31 mouse cellular contexts compared by ENCODE assay signal in the genomic region with DNA sequence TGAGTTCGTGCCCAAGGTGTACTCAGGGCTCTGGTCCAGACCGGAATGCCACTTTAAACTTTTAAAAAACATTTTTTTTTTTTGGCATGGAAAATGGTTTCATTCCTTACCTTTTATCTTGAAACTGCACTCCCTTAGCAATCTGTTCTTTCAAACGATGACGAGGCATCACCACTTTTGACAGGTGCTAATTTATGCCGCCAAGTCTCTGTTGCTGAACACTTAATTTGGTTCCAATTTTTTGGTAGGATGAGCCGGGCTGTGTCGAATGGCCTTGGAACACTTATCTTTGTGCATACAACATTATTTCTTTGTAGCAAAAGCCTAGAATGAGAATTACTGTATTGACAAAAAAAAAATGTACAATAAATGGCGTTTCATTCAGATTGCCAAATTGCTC.
DNase-seq lines count a peak whose midpoint lies in the region; ATAC-seq lines count a peak whose summit lies in the region.
"Had no signal": no experiment of that assay in that cellular context is flagged by ENCODE, and none has a peak within 500 bp of the region (broad histone marks: within the 10 kb centered on the region; RNA-seq: fewer than 3 reads in every experiment).

No protein-coding gene starts in this region.

- H3K9ac ChIP-seq in forebrain, embryonic 14.5 days (ENCODE audit: low read length) = no peak overlapping the region
- H3K9ac ChIP-seq in forebrain, embryonic 12.5 days = no peak overlapping the region
- no peak overlapping the region for H3K9ac ChIP-seq in forebrain, embryonic 16.5 days (replicated peaks; ENCODE audit: low read depth, low read length)
- H3K9ac ChIP-seq: embryonic facial prominence, embryonic 13.5 days; heart, embryonic 13.5 days; hindbrain, embryonic 14.5 days had no signal

- intact Hi-C loops in left cerebral cortex, postnatal 25 days (cut with DNase I) = no loop called here

- no peaks in the 10 kb centered on the region for H3K9me3 ChIP-seq in forebrain, embryonic 14.5 days (replicated peaks; ENCODE audit: control insufficient read depth, low read length)
- H3K9me3 ChIP-seq in forebrain, embryonic 12.5 days = no peaks in the 10 kb centered on the region
- no peaks in the 10 kb centered on the region for H3K9me3 ChIP-seq in forebrain, embryonic 16.5 days (ENCODE audit: control insufficient read depth, low read length)
- H3K9me3 ChIP-seq: heart, embryonic 10.5 days had no signal

- ATAC-seq in forebrain, embryonic 14.5 days = peak; percentile 50; the same call in 1 of the 2 replicates
- ATAC-seq in forebrain, embryonic 12.5 days (ENCODE audit: low FRiP score) = no peak
- ATAC-seq in forebrain, embryonic 16.5 days = peak; percentile 72
- ATAC-seq: hindbrain, postnatal 0 days; inflammation-experienced regulatory T-cells, adult 6 months; intestine, postnatal 0 days; Patski had no signal

- H3K4me2 ChIP-seq in forebrain, embryonic 14.5 days (ENCODE audit: low read length) = no peak overlapping the region
- no peak overlapping the region for H3K4me2 ChIP-seq in forebrain, embryonic 12.5 days
- H3K4me2 ChIP-seq in forebrain, embryonic 16.5 days (ENCODE audit: low read length) = no peak overlapping the region
- H3K4me2 ChIP-seq: embryonic facial prominence, embryonic 13.5 days; heart, embryonic 13.5 days; hindbrain, embryonic 14.5 days had no signal

- H3K27ac ChIP-seq in forebrain, embryonic 14.5 days (ENCODE audit: low read depth, low read length) = no peak overlapping the region
- no peak overlapping the region for H3K27ac ChIP-seq in forebrain, embryonic 12.5 days
- no peak overlapping the region for H3K27ac ChIP-seq in forebrain, embryonic 16.5 days (ENCODE audit: low read length)
- H3K27ac ChIP-seq: embryonic facial prominence, embryonic 10.5 days; embryonic facial prominence, embryonic 13.5 days; heart, adult 2 months; heart, embryonic 10.5 days; heart, embryonic 13.5 days; hindbrain, embryonic 14.5 days; hindbrain, postnatal 0 days had no signal

- H3K4me1 ChIP-seq in forebrain, embryonic 14.5 days (ENCODE audit: control insufficient read depth, insufficient read depth, low read length) = no peaks in the 10 kb centered on the region; the same call in 1 of the 2 replicates
- no peaks in the 10 kb centered on the region for H3K4me1 ChIP-seq in forebrain, embryonic 12.5 days
- H3K4me1 ChIP-seq in forebrain, embryonic 16.5 days (replicated peaks; ENCODE audit: control insufficient read depth, insufficient read depth, low read length) = peaks cover 6% of the 10 kb centered on the region; the same call in 1 of the 2 replicates
- H3K4me1 ChIP-seq: embryonic facial prominence, embryonic 10.5 days; embryonic facial prominence, embryonic 13.5 days; heart, embryonic 10.5 days; heart, embryonic 13.5 days had no signal

- WGBS in forebrain, embryonic 14.5 days = 63% methylated on average over 8 of the region's 8 CpGs
- WGBS in forebrain, embryonic 12.5 days = 81% methylated on average over 8 of the region's 8 CpGs
- WGBS in forebrain, embryonic 16.5 days = 45% methylated on average over 8 of the region's 8 CpGs

- H3K36me3 ChIP-seq in forebrain, embryonic 14.5 days (ENCODE audit: control insufficient read depth, insufficient read depth, low read length) = no peaks in the 10 kb centered on the region
- H3K36me3 ChIP-seq in forebrain, embryonic 12.5 days (replicated peaks) = no peaks in the 10 kb centered on the region
- no peaks in the 10 kb centered on the region for H3K36me3 ChIP-seq in forebrain, embryonic 16.5 days (ENCODE audit: control insufficient read depth, insufficient read depth)
- H3K36me3 ChIP-seq: embryonic facial prominence, embryonic 10.5 days; embryonic facial prominence, embryonic 13.5 days; G1E; heart, embryonic 10.5 days; heart, embryonic 13.5 days had no signal

- DNase-seq in forebrain, embryonic 14.5 days (ENCODE audit: low spot score) = peak; percentile 71
- DNase-seq in left cerebral cortex, postnatal 25 days (ENCODE audit: low spot score in 2 of 2) = peak; percentile 6 to 24
- no peak for DNase-seq in left cerebral cortex, adult 9 months (ENCODE audit: low spot score in 2 of 2)
- peak; percentile 42 for DNase-seq in brain, adult 2 months (ENCODE audit: low read depth, low spot score)
- no peak for DNase-seq in urinary bladder, adult 18-20 months (ENCODE audit: low spot score in 2 of 2)
- DNase-seq: adrenal gland, postnatal 10 days; adrenal gland, postnatal 36 days; B cell, adult 2 months; cerebellum, adult 11-12 months; cerebellum, adult 8-10 months; cerebellum, postnatal 10 days; cerebellum, postnatal 36 days; embryo, embryonic 11 days; gastrocnemius, postnatal 10 days; gastrocnemius, postnatal 36 days; heart, adult 2 months; heart, postnatal 14 days; heart, postnatal 4 days had no signal

- H3K4me3 ChIP-seq in forebrain, embryonic 14.5 days (ENCODE audit: low read depth, low read length) = no peak overlapping the region
- no peak overlapping the region for H3K4me3 ChIP-seq in forebrain, embryonic 12.5 days (replicated peaks)
- no peak overlapping the region for H3K4me3 ChIP-seq in forebrain, embryonic 16.5 days (replicated peaks; ENCODE audit: low read length)
- H3K4me3 ChIP-seq: embryonic facial prominence, embryonic 10.5 days; embryonic facial prominence, embryonic 13.5 days; erythroblast, embryonic 14.5 days; heart, adult 2 months; heart, embryonic 10.5 days; heart, embryonic 13.5 days had no signal

- H3K27me3 ChIP-seq in forebrain, embryonic 14.5 days (replicated peaks; ENCODE audit: control insufficient read depth, insufficient read depth, low read length) = no peaks in the 10 kb centered on the region
- 0 out of 2 replicates have a peak, but pooled peaks cover 3% of the 10 kb centered on the region for H3K27me3 ChIP-seq in forebrain, embryonic 12.5 days
- no peaks in the 10 kb centered on the region for H3K27me3 ChIP-seq in forebrain, embryonic 16.5 days (replicated peaks; ENCODE audit: control insufficient read depth, insufficient read depth, low read length)
- H3K27me3 ChIP-seq: embryonic facial prominence, embryonic 13.5 days; heart, embryonic 13.5 days; Patski had no signal

Comparison
In these comparisons a context has a peak if more than half of its experiments do, and no peak if none do; other contexts are left out.
1. DNase-seq: peak in forebrain, embryonic 14.5 days (single experiment), left cerebral cortex, postnatal 25 days (2 of 2) and brain, adult 2 months (single experiment); none in left cerebral cortex, adult 9 months (0 of 2) and urinary bladder, adult 18-20 months (0 of 2).